Mouse (Mus musculus) spleen, adult 2 months (tissue): ENCODE data around the gene Mtss1l.
A peak's percentile ranks its signal among the peaks of the same experiment; 100 is the strongest.

Experiments used
- CTCF ChIP-seq: fragments of 200-500 bp; IDR thresholded peaks from 2 replicates; pipeline ENCODE4 v1.5.1; 2011; ENCODE audit warnings: mild to moderate bottlenecking, inconsistent platforms; ENCODE audit not compliant: insufficient read depth, insufficient read length, insufficient replicate concordance; ENCODE audit errors: extremely low read depth
- POLR2A ChIP-seq: fragments of 200-500 bp; IDR thresholded peaks from 2 replicates; pipeline ENCODE4 v1.6.1; 2011; ENCODE audit warnings: low read depth, low read length, inconsistent platforms

GRCm38 (mm10) chr8:110726893-110727292 is 5.6 kb downstream of the Mtss1l start:
- TF ChIP-seq POLR2A (no peak), CTCF (peak; percentile 45; the same call in 1 of the 2 replicates)
